Mouse (Mus musculus): ENCODE data around the gene Adtrp. TPM values are rescaled to one million over a fixed set of nuclear protein-coding genes. Genes with fewer than 3 reads are reported as not detected.

Gene Adtrp
- polyA plus RNA-seq, 2 experiments: 3.9 to 9.3 TPM

- Histone ChIP-seq H3K4me3 (replicated peaks; ENCODE audit: low read length) (no peak overlapping the region), H3K27ac (replicated peaks; ENCODE audit: low read depth, low read length) (no peak overlapping the region), H3K27me3 (ENCODE audit: control insufficient read depth, insufficient read depth, low read length) (no peaks in the 10 kb centered on the region), H3K9ac (ENCODE audit: low read depth, low read length, severe bottlenecking) (no peak overlapping the region), H3K4me1 (ENCODE audit: control insufficient read depth, insufficient read depth, low read length) (0 out of 2 replicates have a peak, but pooled peaks cover 15% of the 10 kb centered on the region), H3K36me3 (ENCODE audit: control insufficient read depth, insufficient read depth, low read length) (no peaks in the 10 kb centered on the region), H3K4me2 (replicated peaks; ENCODE audit: low read depth, low read length, severe bottlenecking) (no peak overlapping the region), H3K9me3 (ENCODE audit: control insufficient read depth, low read length) (no peaks in the 10 kb centered on the region)
- 85% methylated on average over 3 of the region's 3 CpGs for whole genome bisulfite sequencing
- TF ChIP-seq POLR2A (IDR thresholded peaks at IDR 0.05; ENCODE audit: borderline replicate concordance, extremely low read depth, insufficient read depth, insufficient read length): no peak
- DNase-seq (ENCODE audit: low spot score) (no peak), ATAC-seq (ENCODE audit: low FRiP score, low read depth) (no peak)
Observed at GRCm38 (mm10) chr13:41761986-41762385, 85.5 kb downstream of the Adtrp start.

GRCm38 (mm10) chr13:41760484-41760883 lies 87.0 kb downstream of the Adtrp start:
- Histone ChIP-seq H3K9me3 (ENCODE audit: control insufficient read depth, low read length) (no peaks in the 10 kb centered on the region), H3K27me3 (ENCODE audit: control insufficient read depth, insufficient read depth, low read length) (no peaks in the 10 kb centered on the region), H3K27ac (replicated peaks; ENCODE audit: low read depth, low read length) (no peak overlapping the region), H3K36me3 (ENCODE audit: control insufficient read depth, insufficient read depth, low read length) (no peaks in the 10 kb centered on the region), H3K4me3 (replicated peaks; ENCODE audit: low read length) (no peak overlapping the region), H3K4me2 (replicated peaks; ENCODE audit: low read depth, low read length, severe bottlenecking) (no peak overlapping the region), H3K9ac (ENCODE audit: low read depth, low read length, severe bottlenecking) (no peak overlapping the region), H3K4me1 (ENCODE audit: control insufficient read depth, insufficient read depth, low read length) (0 out of 2 replicates have a peak, but pooled peaks cover 15% of the 10 kb centered on the region)
- no peak for TF ChIP-seq POLR2A (IDR thresholded peaks at IDR 0.05; ENCODE audit: borderline replicate concordance, extremely low read depth, insufficient read depth, insufficient read length)
- no peak for ATAC-seq (ENCODE audit: low FRiP score, low read depth)
- no peak for DNase-seq (ENCODE audit: low spot score)
- 30% methylated on average over 10 of the region's 10 CpGs for WGBS

GRCm38 (mm10) chr13:41758550-41759465 lies 88.7 kb downstream of the Adtrp start:
- H3K36me3 ChIP-seq (ENCODE audit: control insufficient read depth, insufficient read depth, low read length): no peaks in the 10 kb centered on the region
- H3K9me3 ChIP-seq (ENCODE audit: control insufficient read depth, low read length): no peaks in the 10 kb centered on the region
- WGBS: 33% methylated on average over 19 of the region's 19 CpGs
- no peak overlapping the region for H3K9ac ChIP-seq (ENCODE audit: low read depth, low read length, severe bottlenecking)
- H3K4me1 ChIP-seq (ENCODE audit: control insufficient read depth, insufficient read depth, low read length): 0 out of 2 replicates have a peak, but pooled peaks cover 15% of the 10 kb centered on the region
- no peaks in the 10 kb centered on the region for H3K27me3 ChIP-seq (ENCODE audit: control insufficient read depth, insufficient read depth, low read length)
- DNase-seq (ENCODE audit: low spot score): no peak
- no peak for TF ChIP-seq POLR2A (IDR thresholded peaks at IDR 0.05; ENCODE audit: borderline replicate concordance, extremely low read depth, insufficient read depth, insufficient read length)
- no peak overlapping the region for H3K27ac ChIP-seq (replicated peaks; ENCODE audit: low read depth, low read length)
- H3K4me3 ChIP-seq (replicated peaks; ENCODE audit: low read length): no peak overlapping the region
- ATAC-seq (ENCODE audit: low FRiP score, low read depth): no peak
- H3K4me2 ChIP-seq (replicated peaks; ENCODE audit: low read depth, low read length, severe bottlenecking): no peak overlapping the region

DNA sequence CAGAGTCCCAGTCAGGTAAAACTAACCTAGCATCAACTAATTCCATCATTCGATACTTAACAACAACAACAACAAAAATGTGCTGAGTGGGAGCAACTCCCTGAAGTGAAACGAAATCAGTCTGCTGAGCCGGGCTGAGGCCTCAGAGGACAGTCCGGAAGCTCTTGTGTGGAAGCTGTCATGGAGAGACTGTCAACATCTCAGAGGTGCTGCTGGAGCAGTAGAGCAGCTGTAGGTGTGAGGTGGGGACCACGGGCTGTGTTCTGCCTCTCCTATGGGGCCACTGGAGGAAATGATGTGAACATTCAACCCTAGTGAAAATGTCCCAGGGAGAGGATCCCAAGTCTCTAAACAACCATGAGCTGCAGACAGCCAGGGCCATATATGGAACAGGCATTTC lies 94.4 kb downstream of the Adtrp start:
- no peaks in the 10 kb centered on the region for H3K4me1 ChIP-seq (ENCODE audit: control insufficient read depth, insufficient read depth, low read length)
- TF ChIP-seq POLR2A (IDR thresholded peaks at IDR 0.05; ENCODE audit: borderline replicate concordance, extremely low read depth, insufficient read depth, insufficient read length): no peak
- H3K9me3 ChIP-seq (ENCODE audit: control insufficient read depth, low read length): no peaks in the 10 kb centered on the region
- no peak overlapping the region for H3K4me2 ChIP-seq (replicated peaks; ENCODE audit: low read depth, low read length, severe bottlenecking)
- H3K9ac ChIP-seq (ENCODE audit: low read depth, low read length, severe bottlenecking): no peak overlapping the region
- no peaks in the 10 kb centered on the region for H3K27me3 ChIP-seq (ENCODE audit: control insufficient read depth, insufficient read depth, low read length)
- no peak overlapping the region for H3K4me3 ChIP-seq (replicated peaks; ENCODE audit: low read length)
- WGBS: 79% methylated on average over 5 of the region's 5 CpGs
- no peaks in the 10 kb centered on the region for H3K36me3 ChIP-seq (ENCODE audit: control insufficient read depth, insufficient read depth, low read length)
- no peak for DNase-seq (ENCODE audit: low spot score)
- no peak overlapping the region for H3K27ac ChIP-seq (replicated peaks; ENCODE audit: low read depth, low read length)
- no peak for ATAC-seq (ENCODE audit: low FRiP score, low read depth)

DNA sequence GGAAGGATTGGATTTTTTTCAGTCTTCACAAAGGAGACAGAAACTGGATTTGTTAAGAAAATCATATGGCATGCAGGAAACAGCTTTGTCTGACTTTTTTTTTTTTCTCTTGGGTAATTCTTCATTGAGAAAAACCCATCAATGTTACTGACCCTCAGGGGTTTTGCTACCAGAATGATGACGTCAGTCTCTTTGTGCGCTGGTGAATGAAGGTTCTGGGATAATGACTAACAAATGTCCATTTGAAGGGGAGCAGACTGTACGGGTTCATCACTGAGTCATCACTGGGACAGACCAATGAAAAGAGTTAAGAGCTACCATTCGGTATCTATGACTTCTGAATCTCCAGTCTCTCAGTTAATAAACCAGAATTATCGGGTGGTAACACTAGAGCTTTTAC lies 97.0 kb downstream of the Adtrp start:
- H3K27me3 ChIP-seq (ENCODE audit: control insufficient read depth, insufficient read depth, low read length): no peaks in the 10 kb centered on the region
- H3K27ac ChIP-seq (replicated peaks; ENCODE audit: low read depth, low read length): no peak overlapping the region
- H3K9me3 ChIP-seq (ENCODE audit: control insufficient read depth, low read length): no peaks in the 10 kb centered on the region
- no peak for ATAC-seq (ENCODE audit: low FRiP score, low read depth)
- H3K4me1 ChIP-seq (ENCODE audit: control insufficient read depth, insufficient read depth, low read length): no peaks in the 10 kb centered on the region
- no peak overlapping the region for H3K4me3 ChIP-seq (replicated peaks; ENCODE audit: low read length)
- no peak for TF ChIP-seq POLR2A (IDR thresholded peaks at IDR 0.05; ENCODE audit: borderline replicate concordance, extremely low read depth, insufficient read depth, insufficient read length)
- DNase-seq (ENCODE audit: low spot score): peak; percentile 29
- H3K36me3 ChIP-seq (ENCODE audit: control insufficient read depth, insufficient read depth, low read length): no peaks in the 10 kb centered on the region
- no peak overlapping the region for H3K4me2 ChIP-seq (replicated peaks; ENCODE audit: low read depth, low read length, severe bottlenecking)
- WGBS: 45% methylated on average over 5 of the region's 5 CpGs
- no peak overlapping the region for H3K9ac ChIP-seq (ENCODE audit: low read depth, low read length, severe bottlenecking)

All from limb, embryonic 14.5 days (tissue).